Mouse (Mus musculus): ENCODE data around the gene Hsp90ab1. TPM values are rescaled to one million over a fixed set of nuclear protein-coding genes. Genes with fewer than 3 reads are reported as not detected.

Hsp90ab1 gene
- polyA plus RNA-seq, 1 experiment from 2014 or later, result 1,763 TPM

Other genes starting within 250 kb of the Hsp90ab1 start
- gene Cdc5l, start 139.5 kb downstream of the Hsp90ab1 start, polyA plus RNA-seq (2015; fragmentation: Nextera tagmentation; extraction: Ambion mirVana), result 79.9 and 81.9 TPM in 2 replicates
- 1.2 and 1.5 TPM in 2 replicates for gene Spats1, start 97.9 kb downstream of the Hsp90ab1 start, polyA plus RNA-seq (2015; fragmentation: Nextera tagmentation; extraction: Ambion mirVana)
- 16.8 and 19.0 TPM in 2 replicates for gene Aars2, start 66.4 kb downstream of the Hsp90ab1 start, polyA plus RNA-seq (2015; fragmentation: Nextera tagmentation; extraction: Ambion mirVana)
- 2.1 and 3.1 TPM in 2 replicates for gene Tcte1, start 49.8 kb downstream of the Hsp90ab1 start, polyA plus RNA-seq (2015; fragmentation: Nextera tagmentation; extraction: Ambion mirVana)
- 23.1 and 26.2 TPM in 2 replicates for gene Tmem151b, start 23.6 kb downstream of the Hsp90ab1 start, polyA plus RNA-seq (2015; fragmentation: Nextera tagmentation; extraction: Ambion mirVana)
- gene Nfkbie, start 17.6 kb downstream of the Hsp90ab1 start, polyA plus RNA-seq (2015; fragmentation: Nextera tagmentation; extraction: Ambion mirVana), result 5.1 TPM in 2 replicates
- 89.1 and 107 TPM in 2 replicates for gene Slc35b2, start 9.4 kb downstream of the Hsp90ab1 start, polyA plus RNA-seq (2015; fragmentation: Nextera tagmentation; extraction: Ambion mirVana)
- 47.2 and 51.9 TPM in 2 replicates for gene Slc29a1, start 26.3 kb upstream of the Hsp90ab1 start, polyA plus RNA-seq (2015; fragmentation: Nextera tagmentation; extraction: Ambion mirVana)
- gene Mymx, start 28.8 kb upstream of the Hsp90ab1 start, polyA plus RNA-seq (2015; fragmentation: Nextera tagmentation; extraction: Ambion mirVana), result not detected in 2 replicates
- 0.30 and 0.72 TPM in 2 replicates for gene Capn11, start 86.1 kb upstream of the Hsp90ab1 start, polyA plus RNA-seq (2015; fragmentation: Nextera tagmentation; extraction: Ambion mirVana)
- gene Mrpl14, start 113.1 kb upstream of the Hsp90ab1 start, polyA plus RNA-seq (2015; fragmentation: Nextera tagmentation; extraction: Ambion mirVana), result 116 and 125 TPM in 2 replicates
- 91.1 and 92.9 TPM in 2 replicates for gene Tmem63b, start 113.6 kb upstream of the Hsp90ab1 start, polyA plus RNA-seq (2015; fragmentation: Nextera tagmentation; extraction: Ambion mirVana)
- gene 1600014C23Rik, start 160.6 kb upstream of the Hsp90ab1 start, polyA plus RNA-seq (2015; fragmentation: Nextera tagmentation; extraction: Ambion mirVana), result 0.48 TPM in 1 of 2 replicates, not detected in the other